Mouse (Mus musculus): ENCODE measurements around the gene Sstr3.
A peak's percentile ranks its signal among the peaks of the same experiment; 100 is the strongest.

GRCm38 (mm10) chr15:78547415-78548335 is 3.2 kb upstream of the Sstr3 start:
- TF ChIP-seq CTCF (IDR thresholded peaks at IDR 0.05; ENCODE audit: low read depth): peak; percentile 49
- no peak for TF ChIP-seq EP300 (IDR thresholded peaks at IDR 0.05; ENCODE audit: low read depth)
